8 mouse cellular contexts compared by ENCODE assay signal in genomic region chr17:79714931-79715637, GRCm38 (mm10). TPM values are rescaled to one million over a fixed set of nuclear protein-coding genes. Genes with fewer than 3 reads are reported as not detected.
A peak's percentile ranks its signal among the peaks of the same experiment; 100 is the strongest.
DNase-seq lines count a peak whose midpoint lies in the region; ATAC-seq and TF ChIP-seq lines count a peak whose summit lies in the region.

Gene Cyp1b1, minus strand, starts transcription at chr17:79715061.

- H3K4me1 ChIP-seq in megakaryocyte, embryonic 14.5 days, result peaks cover 32% of the 10 kb centered on the region
- H3K4me1 ChIP-seq in bone marrow macrophage, adult 2 months (ENCODE audit: control insufficient read depth, insufficient read depth, low read length), result peaks cover 4% of the 10 kb centered on the region; the same call in 1 of the 2 replicates
- H3K4me1 ChIP-seq in heart, embryonic 15.5 days (replicated peaks), result peaks cover 32% of the 10 kb centered on the region
- H3K4me1 ChIP-seq in limb, embryonic 11.5 days (ENCODE audit: control insufficient read depth, insufficient read depth, low read length), result peaks cover 19% of the 10 kb centered on the region
- peaks cover 31% of the 10 kb centered on the region for H3K4me1 ChIP-seq in olfactory bulb, adult 2 months (ENCODE audit: control insufficient read depth, insufficient read depth, low read length)

- H3K27ac ChIP-seq in bone marrow macrophage, adult 2 months (ENCODE audit: insufficient read depth, low read depth, low read length), result no peak within 1 kb of the TSS
- no peak within 1 kb of the TSS for H3K27ac ChIP-seq in heart, embryonic 15.5 days
- no peak within 1 kb of the TSS for H3K27ac ChIP-seq in limb, embryonic 11.5 days (replicated peaks; ENCODE audit: low read depth, low read length)
- H3K27ac ChIP-seq in olfactory bulb, adult 2 months (ENCODE audit: insufficient read depth, low read depth, low read length), result no peak within 1 kb of the TSS

- ATAC-seq in megakaryocyte, adult 5-6 weeks (ENCODE audit: poor library complexity, severe bottlenecking), result no peak
- ATAC-seq in heart, embryonic 15.5 days (replicated peaks; ENCODE audit: insufficient number of reproducible peaks, insufficient read depth, low FRiP score, low read depth), result no peak
- ATAC-seq in limb, embryonic 11.5 days (ENCODE audit: insufficient number of reproducible peaks, low FRiP score, low TSS enrichment, low read depth), result peak; percentile 16
- ATAC-seq in frontal cortex, adult (ENCODE audit: low TSS enrichment), result no peak
- no peak for ATAC-seq in cerebellum, adult (ENCODE audit: insufficient number of reproducible peaks, low FRiP score, low TSS enrichment)

- WGBS in heart, embryonic 15.5 days, result under 1% methylated on average over 31 of the region's 31 CpGs
- under 1% methylated on average over 31 of the region's 31 CpGs for WGBS in limb, embryonic 11.5 days
- WGBS in olfactory bulb, adult 2 months, result 1% methylated on average over 31 of the region's 31 CpGs

- peaks cover 82% of the 10 kb centered on the region for H3K27me3 ChIP-seq in megakaryocyte, embryonic 14.5 days (replicated peaks)
- H3K27me3 ChIP-seq in heart, embryonic 15.5 days, result peaks cover 63% of the 10 kb centered on the region
- peaks cover 35% of the 10 kb centered on the region for H3K27me3 ChIP-seq in limb, embryonic 11.5 days (ENCODE audit: control insufficient read depth, insufficient read depth, low read length)

- DNase-seq in limb, embryonic 11.5 days (ENCODE audit: low spot score), result peak; percentile 73

- H3K4me3 ChIP-seq in megakaryocyte, embryonic 14.5 days (replicated peaks), result peak within 1 kb of the TSS; percentile 86
- peak within 1 kb of the TSS; percentile 52 for H3K4me3 ChIP-seq in bone marrow macrophage, adult 2 months (ENCODE audit: insufficient read depth, low read length)
- peak within 1 kb of the TSS; percentile 51 for H3K4me3 ChIP-seq in heart, embryonic 15.5 days
- H3K4me3 ChIP-seq in limb, embryonic 11.5 days (ENCODE audit: low read depth, low read length), result peak within 1 kb of the TSS; percentile 37
- peak within 1 kb of the TSS; percentile 41 for H3K4me3 ChIP-seq in olfactory bulb, adult 2 months (ENCODE audit: insufficient read depth, low read depth, low read length)

- no peak for TF ChIP-seq CTCF in bone marrow macrophage, adult 2 months (IDR thresholded peaks at IDR 0.05; ENCODE audit: low read depth, low read length)
- TF ChIP-seq CTCF in olfactory bulb, adult 2 months (IDR thresholded peaks at IDR 0.05; ENCODE audit: insufficient read depth, low read depth, low read length), result no peak

- peaks cover 10% of the 10 kb centered on the region; the same call in 1 of the 2 replicates for H3K9me3 ChIP-seq in megakaryocyte, embryonic 14.5 days
- no peaks in the 10 kb centered on the region for H3K9me3 ChIP-seq in heart, embryonic 15.5 days (replicated peaks)
- H3K9me3 ChIP-seq in limb, embryonic 11.5 days (ENCODE audit: control insufficient read depth, low read length), result no peaks in the 10 kb centered on the region

- H3K4me2 ChIP-seq in heart, embryonic 15.5 days, result peak within 1 kb of the TSS; percentile 82
- H3K4me2 ChIP-seq in limb, embryonic 11.5 days (ENCODE audit: low read depth, severe bottlenecking), result peak within 1 kb of the TSS; percentile 81

- peak within 1 kb of the TSS; percentile 43 for H3K9ac ChIP-seq in heart, embryonic 15.5 days
- peak within 1 kb of the TSS; percentile 64 for H3K9ac ChIP-seq in limb, embryonic 11.5 days (ENCODE audit: low read length)

- no peak for TF ChIP-seq POLR2A in bone marrow macrophage, adult 2 months (IDR thresholded peaks at IDR 0.05; ENCODE audit: borderline replicate concordance, low read depth, low read length)
- TF ChIP-seq POLR2A in olfactory bulb, adult 2 months (IDR thresholded peaks at IDR 0.05; ENCODE audit: insufficient read depth, low read depth, low read length), result no peak

- H3K36me3 ChIP-seq in megakaryocyte, embryonic 14.5 days (replicated peaks; ENCODE audit: low read length), result no peaks in the 10 kb centered on the region
- H3K36me3 ChIP-seq in heart, embryonic 15.5 days, result no peaks in the 10 kb centered on the region
- no peaks in the 10 kb centered on the region for H3K36me3 ChIP-seq in limb, embryonic 11.5 days (ENCODE audit: control insufficient read depth, insufficient read depth, low read length)

RNA-seq across cellular contexts. Expression of gene Cyp1b1, which starts in this region (rescaled TPM):
- 0.80 TPM in 1 of 2 replicates, not detected in the other for polyA plus RNA-seq in megakaryocyte, embryonic 14.5 days (2012; ENCODE audit: insufficient read depth, low replicate concordance)
- total RNA-seq in megakaryocyte, adult 5-6 weeks (2015), result 0.49 and 0.98 TPM in 2 replicates
- 0.15 and 0.77 TPM in 2 replicates for total RNA-seq in megakaryocyte, adult 5-6 weeks (2017)
- polyA plus RNA-seq in bone marrow macrophage, adult 2 months (2012; ENCODE audit: insufficient read depth, insufficient read length, missing spikeins), result 2.6 and 2.8 TPM in 2 replicates
- polyA plus RNA-seq in heart, embryonic 15.5 days (2015; fragmentation: Nextera tagmentation; extraction: Ambion mirVana), result 1.7 and 4.5 TPM in 2 replicates
- 2.0 and 3.4 TPM in 2 replicates for polyA plus RNA-seq in limb, embryonic 11.5 days (2014; fragmentation: Nextera tagmentation; extraction: Ambion mirVana)
- polyA plus RNA-seq in olfactory bulb, adult 2 months (2012; ENCODE audit: insufficient read depth, insufficient read length, low replicate concordance, missing spikeins), result not detected in 2 replicates
